Mouse (Mus musculus) ES-Bruce4 (cell line): ENCODE measurements around the gene Sec22c. TPM values are rescaled to one million over a fixed set of nuclear protein-coding genes. Genes with fewer than 3 reads are reported as not detected.

Source experiments
- H3K27ac ChIP-seq: 2 replicates; pipeline ENCODE4 v1.5.1; 2012; ENCODE audit warnings: low read length, inconsistent platforms; ENCODE audit not compliant: insufficient read depth
- H3K27me3 ChIP-seq: 2 replicates; pipeline ENCODE4 v1.6.1; 2012; ENCODE audit warnings: mild to moderate bottlenecking, low read length, inconsistent platforms; ENCODE audit not compliant: control insufficient read depth, poor library complexity, insufficient read depth, severe bottlenecking
- H3K36me3 ChIP-seq: 2 replicates; pipeline ENCODE4 v1.6.1; 2012; ENCODE audit warnings: inconsistent platforms, mild to moderate bottlenecking, low read length, moderate library complexity; ENCODE audit not compliant: control insufficient read depth, poor library complexity, insufficient read depth, severe bottlenecking
- H3K4me1 ChIP-seq: one replicate; pipeline ENCODE4 v1.8.1; 2011; ENCODE audit warnings: low read length; ENCODE audit not compliant: control insufficient read depth, insufficient read depth
- H3K4me3 ChIP-seq: 2 replicates; pipeline ENCODE4 v1.5.1; 2011; ENCODE audit warnings: low read depth, mild to moderate bottlenecking, low read length
- H3K9ac ChIP-seq: 2 replicates; pipeline ENCODE4 v1.6.1; 2012; ENCODE audit warnings: low read depth, mild to moderate bottlenecking, inconsistent platforms; ENCODE audit not compliant: poor library complexity, severe bottlenecking
- H3K9me3 ChIP-seq: replicated peaks from 2 replicates; pipeline ENCODE4 v1.6.1; 2012; ENCODE audit warnings: mild to moderate bottlenecking, low read length, inconsistent platforms; ENCODE audit not compliant: control insufficient read depth, poor library complexity, insufficient read depth, severe bottlenecking
- CTCF ChIP-seq: IDR thresholded peaks from one replicate; pipeline ENCODE4 v1.8.1; 2011; ENCODE audit warnings: low read depth, low read length
- EP300 ChIP-seq: IDR thresholded peaks from 2 replicates; pipeline ENCODE4 v1.6.1; 2011; ENCODE audit warnings: low read depth, low read length; ENCODE audit not compliant: insufficient read depth
- POLR2A ChIP-seq: IDR thresholded peaks from one replicate; pipeline ENCODE4 v1.8.1; 2011; ENCODE audit warnings: low read length; ENCODE audit not compliant: insufficient read depth
- polyA plus RNA-seq: library from polyadenylated mRNA; stranded (reverse); fragments of >200 nt; gene quantifications from 2 replicates; pipeline ENCODE4 v1.2.4, GENCODE M21; 2011; ENCODE audit warnings: low read depth; ENCODE audit not compliant: missing spikeins, insufficient read depth, insufficient read length

Sec22c gene
- polyA plus RNA-seq, 1 experiment, result 10.3 TPM

DNA sequence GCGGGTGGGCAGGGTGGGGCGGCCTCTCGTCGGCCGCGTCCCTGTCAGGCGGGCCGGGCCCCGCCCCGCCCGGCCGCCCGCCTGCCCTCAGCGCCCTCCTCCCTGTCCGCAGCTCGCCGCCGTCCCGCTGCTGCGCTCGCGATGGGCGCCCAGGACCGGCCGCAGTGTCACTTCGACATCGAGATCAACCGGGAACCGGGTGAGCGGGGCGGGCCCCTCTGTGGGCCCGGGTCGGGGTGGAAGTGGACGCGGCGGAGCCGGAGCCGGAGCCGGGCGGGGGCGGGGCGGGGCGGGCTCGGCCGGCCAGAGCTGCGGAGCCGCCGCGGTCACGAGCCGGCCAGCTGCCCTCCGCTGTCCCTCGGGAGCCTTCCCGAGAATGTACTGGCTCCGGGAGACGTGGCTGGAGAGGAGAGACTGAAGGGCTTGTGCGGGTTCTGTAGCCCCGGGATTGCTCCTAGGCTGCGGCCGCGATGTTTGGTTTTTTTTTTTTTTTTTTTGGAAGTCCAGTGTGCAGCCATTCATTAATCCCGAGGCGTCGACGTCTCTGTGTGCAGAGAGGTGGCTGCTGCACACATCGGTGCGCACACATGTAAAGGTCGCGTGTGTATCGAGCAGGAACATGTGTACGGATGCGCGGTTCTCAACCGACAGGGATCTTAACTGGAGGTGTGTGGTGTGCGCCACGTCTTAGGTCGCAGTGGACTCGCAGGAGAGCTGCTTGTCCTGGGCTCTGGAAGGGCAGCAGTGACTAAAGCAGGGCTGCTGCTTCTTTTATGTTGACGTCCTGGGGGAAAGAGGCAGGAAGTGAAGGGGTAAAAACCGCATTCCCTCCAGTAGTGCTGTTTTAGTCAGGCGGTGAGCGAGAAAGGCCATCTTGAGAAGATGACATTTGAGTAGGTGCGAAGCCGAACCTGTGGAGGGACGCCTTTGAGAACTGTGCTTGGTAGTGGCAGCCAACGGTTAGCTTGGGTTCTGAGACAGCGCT is 14.3 kb upstream of the Sec22c start:
- no peaks in the 10 kb centered on the region for H3K27me3 ChIP-seq
- H3K4me1 ChIP-seq, result no peaks in the 10 kb centered on the region
- TF ChIP-seq EP300, result 0 out of 2 replicates have a peak, but pooled peaks have one; percentile 1
- TF ChIP-seq POLR2A, result no peak
- no peak overlapping the region for H3K27ac ChIP-seq
- H3K36me3 ChIP-seq, result no peaks in the 10 kb centered on the region
- H3K4me3 ChIP-seq, result peak overlapping the region; percentile 79
- H3K9me3 ChIP-seq, result no peaks in the 10 kb centered on the region
- H3K9ac ChIP-seq, result peak overlapping the region; percentile 87

DNA sequence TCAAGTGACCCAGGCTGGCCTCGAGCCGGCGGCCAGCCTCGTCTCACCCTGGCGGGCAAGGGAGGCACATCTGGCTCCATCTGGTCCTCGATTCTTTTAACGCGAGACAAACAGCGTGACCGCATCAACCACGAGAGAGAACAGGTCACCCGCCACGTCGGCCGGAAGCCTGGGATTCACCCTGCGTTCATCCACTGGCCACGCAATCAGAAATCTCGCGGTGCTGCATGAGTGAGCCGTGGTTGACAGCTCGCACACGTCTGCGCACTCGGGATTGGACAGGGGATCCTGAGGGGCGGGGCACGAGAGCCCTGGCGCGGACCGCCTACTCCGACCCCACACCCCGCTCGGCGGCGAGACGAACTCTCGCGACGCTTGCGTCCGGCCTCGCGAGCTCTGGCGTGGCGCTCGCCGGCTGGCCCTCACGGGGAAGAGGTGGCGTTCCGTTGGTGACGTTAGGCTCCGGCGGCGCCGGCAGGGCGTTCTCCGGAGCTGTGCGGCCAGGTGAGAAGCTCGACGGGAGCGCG is 13.6 kb upstream of the Sec22c start, which contains the start of gene Nktr:
Gene Nktr (plus strand): TSS at position 378 of the 527 bp plus-strand sequence.
- no peaks in the 10 kb centered on the region for H3K36me3 ChIP-seq
- no peak within 1 kb of the TSS for H3K27ac ChIP-seq
- H3K27me3 ChIP-seq, result no peaks in the 10 kb centered on the region
- no peaks in the 10 kb centered on the region for H3K9me3 ChIP-seq
- TF ChIP-seq POLR2A (peak; percentile 20), EP300 (no peak)
- no peaks in the 10 kb centered on the region for H3K4me1 ChIP-seq
- H3K4me3 ChIP-seq, result peak within 1 kb of the TSS; percentile 79
- peak within 1 kb of the TSS; percentile 87 for H3K9ac ChIP-seq

DNA sequence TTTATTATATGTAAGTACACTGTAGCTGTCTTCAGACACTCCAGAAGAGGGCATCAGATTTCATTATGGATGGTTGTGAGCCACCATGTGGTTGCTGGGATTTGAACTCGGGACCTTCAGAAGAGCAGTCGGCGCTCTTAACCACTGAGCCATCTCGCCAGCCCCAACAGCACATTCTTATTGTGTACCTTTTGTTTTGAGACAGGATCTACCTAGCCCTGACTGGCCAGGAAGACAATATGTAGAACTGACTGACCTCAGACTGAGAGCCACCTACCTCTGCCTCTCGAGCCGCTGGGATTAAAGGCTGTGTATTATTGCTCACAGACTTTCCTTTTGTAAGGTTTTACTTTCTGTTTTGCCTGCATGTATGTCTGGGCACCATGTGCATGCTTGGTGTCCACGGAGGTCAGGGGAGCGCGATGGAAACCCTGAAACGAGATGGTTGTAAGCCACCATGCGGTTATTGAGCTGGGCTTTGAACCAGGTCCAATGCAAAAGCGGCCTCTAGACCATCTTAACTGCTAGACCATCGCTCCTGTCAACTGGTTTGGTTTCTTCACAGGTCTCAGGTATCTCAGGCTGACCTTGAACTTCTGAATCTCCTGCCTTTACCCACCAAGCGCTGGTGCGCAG is 12.9 kb upstream of the Sec22c start:
- H3K27ac ChIP-seq, result no peak overlapping the region
- H3K36me3 ChIP-seq, result no peaks in the 10 kb centered on the region
- H3K27me3 ChIP-seq, result no peaks in the 10 kb centered on the region

DNA sequence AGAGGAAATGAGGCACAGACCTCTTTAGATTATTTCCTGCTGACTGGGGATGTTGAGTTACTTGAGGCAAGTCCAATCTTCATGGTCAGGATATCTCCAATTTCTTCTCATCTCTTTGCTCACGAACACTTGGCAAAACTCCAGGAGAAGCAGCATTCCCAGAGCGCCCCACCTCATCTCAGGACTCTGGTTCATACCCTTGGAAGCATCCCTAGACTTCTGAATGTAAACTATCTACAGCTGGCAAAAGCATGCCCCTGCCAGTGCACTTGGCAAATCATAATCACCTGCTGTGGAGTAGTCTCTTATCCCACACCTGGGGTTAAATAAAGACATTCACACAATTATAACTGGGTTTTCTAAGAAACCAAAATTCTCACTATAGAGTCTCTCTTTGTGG is 11.8 kb upstream of the Sec22c start:
- no peaks in the 10 kb centered on the region for H3K4me1 ChIP-seq
- H3K4me3 ChIP-seq, result no peak overlapping the region
- no peaks in the 10 kb centered on the region for H3K27me3 ChIP-seq
- no peak overlapping the region for H3K27ac ChIP-seq
- H3K9ac ChIP-seq, result no peak overlapping the region
- TF ChIP-seq CTCF (no peak), EP300 (no peak), POLR2A (no peak)
- H3K9me3 ChIP-seq, result no peaks in the 10 kb centered on the region
- H3K36me3 ChIP-seq, result peaks cover 5% of the 10 kb centered on the region; the same call in 1 of the 2 replicates

More for the DNA sequence above, 12.9 kb upstream of the Sec22c start:
- Histone ChIP-seq H3K4me3 (peak overlapping the region; percentile 55), H3K9me3 (no peaks in the 10 kb centered on the region), H3K4me1 (no peaks in the 10 kb centered on the region), H3K9ac (peak overlapping the region; percentile 55)
- TF ChIP-seq POLR2A, result no peak
- TF ChIP-seq CTCF, result no peak
- no peak for TF ChIP-seq EP300

DNA sequence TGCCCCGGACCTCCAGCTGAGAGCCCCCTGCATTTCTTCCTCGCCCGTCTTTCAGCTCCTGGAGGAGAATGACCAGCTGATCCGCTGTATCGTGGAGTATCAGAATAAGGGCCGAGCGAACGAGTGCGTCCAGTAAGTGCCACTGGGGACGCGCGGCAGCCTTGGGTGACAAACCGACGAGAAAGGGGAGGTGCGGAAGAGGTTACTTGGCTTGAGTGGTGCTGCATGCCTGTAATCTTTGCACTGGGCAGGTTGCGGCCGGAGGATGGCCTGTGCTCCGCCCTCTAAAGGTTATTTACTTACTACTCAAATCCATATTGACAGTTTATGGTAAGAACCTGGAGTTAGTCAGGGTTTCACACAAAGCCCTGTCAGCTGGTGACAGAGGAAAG is 5.3 kb upstream of the Sec22c start:
- H3K9ac ChIP-seq, result peak overlapping the region; percentile 95
- peak overlapping the region; percentile 100 for H3K4me3 ChIP-seq
- no peaks in the 10 kb centered on the region for H3K9me3 ChIP-seq
- no peak overlapping the region for H3K27ac ChIP-seq
- peaks cover 5% of the 10 kb centered on the region; the same call in 1 of the 2 replicates for H3K36me3 ChIP-seq
- H3K4me1 ChIP-seq, result peaks cover 2% of the 10 kb centered on the region
- no peaks in the 10 kb centered on the region for H3K27me3 ChIP-seq
- no peak for TF ChIP-seq POLR2A
- TF ChIP-seq EP300, result no peak
- TF ChIP-seq CTCF, result no peak
